Mouse (Mus musculus): ENCODE data around the gene Epn3. TPM values are rescaled to one million over a fixed set of nuclear protein-coding genes. Genes with fewer than 3 reads are reported as not detected.

The Epn3 gene
- polyA plus RNA-seq, 1 experiment from 2014 or later: 0.27 TPM

- H3K4me1 ChIP-seq (ENCODE audit: control insufficient read depth, insufficient read depth, low read length): peaks cover 13% of the 10 kb centered on the region
- H3K36me3 ChIP-seq (ENCODE audit: control insufficient read depth, insufficient read depth, low read length): no peaks in the 10 kb centered on the region
- no peak overlapping the region for H3K4me3 ChIP-seq (ENCODE audit: low read depth, low read length)
- no peak overlapping the region for H3K27ac ChIP-seq (ENCODE audit: low read depth, low read length)
- no peak for DNase-seq (ENCODE audit: low spot score, missing footprints)
- WGBS: 92% methylated on average over 8 of the region's 8 CpGs
- no peak for ATAC-seq (ENCODE audit: low FRiP score)
- H3K9ac ChIP-seq (ENCODE audit: low read length): no peak overlapping the region
- H3K27me3 ChIP-seq (ENCODE audit: control insufficient read depth, insufficient read depth, low read length): peaks cover 12% of the 10 kb centered on the region; the same call in 1 of the 2 replicates
- H3K9me3 ChIP-seq (ENCODE audit: control insufficient read depth, low read length): no peaks in the 10 kb centered on the region
- H3K4me2 ChIP-seq: no peak overlapping the region
Observed at GRCm38 (mm10) chr11:94501482-94501881, 1.7 kb upstream of the Epn3 start.

DNA sequence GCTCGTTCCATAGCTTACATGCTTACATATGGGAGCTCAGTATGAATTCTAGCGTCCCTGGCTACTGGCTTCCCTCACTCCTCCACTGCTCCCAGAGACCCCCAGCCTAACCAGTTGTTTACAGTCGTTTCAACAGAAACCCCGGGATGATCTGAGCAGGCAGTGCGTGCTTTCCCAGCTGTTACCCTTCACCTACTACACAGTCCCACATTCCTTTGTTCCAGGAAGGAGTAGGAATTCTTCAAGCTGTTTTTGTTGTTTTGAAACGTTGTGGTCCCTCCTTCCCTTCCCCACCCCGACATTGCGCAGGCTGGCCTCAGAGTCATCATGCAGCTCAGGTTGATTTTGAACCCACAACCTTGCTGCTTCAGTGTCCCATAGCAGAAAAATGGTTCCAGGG, 588 bp upstream of the Epn3 start:
- DNase-seq (ENCODE audit: low spot score, missing footprints): no peak
- 36% methylated on average over 8 of the region's 8 CpGs for WGBS
- H3K4me2 ChIP-seq: no peak overlapping the region
- H3K4me3 ChIP-seq (ENCODE audit: low read depth, low read length): no peak overlapping the region
- H3K9me3 ChIP-seq (ENCODE audit: control insufficient read depth, low read length): no peaks in the 10 kb centered on the region
- H3K4me1 ChIP-seq (ENCODE audit: control insufficient read depth, insufficient read depth, low read length): peaks cover 13% of the 10 kb centered on the region
- H3K27ac ChIP-seq (ENCODE audit: low read depth, low read length): no peak overlapping the region
- no peak for ATAC-seq (ENCODE audit: low FRiP score)
- H3K36me3 ChIP-seq (ENCODE audit: control insufficient read depth, insufficient read depth, low read length): no peaks in the 10 kb centered on the region
- no peak overlapping the region for H3K9ac ChIP-seq (ENCODE audit: low read length)
- H3K27me3 ChIP-seq (ENCODE audit: control insufficient read depth, insufficient read depth, low read length): peaks cover 12% of the 10 kb centered on the region; the same call in 1 of the 2 replicates

DNA sequence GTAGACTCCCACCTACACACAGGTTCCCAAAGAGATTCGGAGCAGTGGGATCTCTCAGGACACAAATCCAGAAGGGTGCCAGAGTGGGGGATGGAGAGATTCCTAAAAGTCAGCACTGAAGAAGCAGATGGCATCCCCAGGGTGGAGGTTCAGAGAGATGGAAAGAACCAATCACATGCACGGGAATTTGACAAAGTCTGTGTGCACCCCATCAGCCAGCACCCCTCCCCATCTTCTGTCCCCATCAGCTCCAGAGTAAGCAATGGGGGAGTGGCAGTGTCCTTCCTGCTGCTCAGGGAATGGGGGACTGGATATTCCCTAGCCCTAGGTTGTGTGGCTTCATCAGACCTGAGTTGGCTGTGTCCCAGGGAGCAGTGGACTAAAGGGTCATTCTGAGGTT, 739 bp downstream of the Epn3 start:
- Histone ChIP-seq H3K36me3 (ENCODE audit: control insufficient read depth, insufficient read depth, low read length) (no peaks in the 10 kb centered on the region), H3K9ac (ENCODE audit: low read length) (no peak overlapping the region), H3K27me3 (ENCODE audit: control insufficient read depth, insufficient read depth, low read length) (peaks cover 12% of the 10 kb centered on the region; the same call in 1 of the 2 replicates), H3K4me1 (ENCODE audit: control insufficient read depth, insufficient read depth, low read length) (peaks cover 13% of the 10 kb centered on the region), H3K9me3 (ENCODE audit: control insufficient read depth, low read length) (no peaks in the 10 kb centered on the region), H3K4me2 (peak overlapping the region; percentile 57), H3K4me3 (ENCODE audit: low read depth, low read length) (no peak overlapping the region), H3K27ac (ENCODE audit: low read depth, low read length) (no peak overlapping the region)
- WGBS: 3% methylated on average over 2 of the region's 2 CpGs
- ATAC-seq (ENCODE audit: low FRiP score): peak; percentile 54
- DNase-seq (ENCODE audit: low spot score, missing footprints): no peak

DNA sequence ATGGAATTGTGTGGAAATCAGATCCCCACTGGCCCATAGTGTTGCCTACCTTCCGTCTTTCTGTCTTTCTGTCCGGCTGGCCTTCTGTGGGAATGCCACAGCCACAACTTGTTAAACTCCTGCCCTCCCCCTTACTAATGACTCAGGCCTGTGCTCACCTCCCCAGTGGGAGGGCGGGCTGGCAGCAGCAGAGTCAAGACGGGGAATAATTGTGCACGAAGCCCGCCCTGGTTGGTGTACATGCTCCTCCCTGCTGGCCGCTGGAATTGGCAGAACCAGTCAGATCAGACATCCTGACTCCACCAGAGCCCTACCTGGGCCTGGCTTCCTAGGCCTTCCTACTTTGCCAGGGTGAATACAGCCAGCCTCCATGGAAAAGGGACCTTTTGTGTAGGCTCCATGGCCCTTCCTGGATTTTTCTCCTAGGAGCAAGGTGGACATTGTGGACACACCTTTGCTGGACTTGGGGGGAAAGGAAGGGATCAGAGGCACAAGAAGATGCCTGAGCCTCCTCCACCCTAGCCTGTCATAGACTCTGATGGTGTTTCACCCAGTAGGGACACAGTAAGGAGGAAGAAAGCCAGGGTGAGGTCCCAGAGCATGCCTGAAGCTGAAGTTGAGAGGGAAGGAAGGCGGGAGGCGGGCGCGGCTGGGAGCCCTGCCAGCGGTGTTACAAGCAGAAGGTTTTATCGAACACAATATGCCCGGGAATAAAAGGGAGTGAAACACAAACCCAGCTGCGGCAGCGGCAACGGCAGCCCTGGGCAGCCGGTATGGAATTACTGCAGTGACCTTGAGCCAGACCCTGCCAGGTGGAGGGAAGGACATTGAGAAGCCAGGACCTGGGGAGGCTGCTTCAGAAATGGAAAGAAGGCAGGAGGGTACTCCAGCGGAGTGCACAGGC, 1.4 kb downstream of the Epn3 start:
- no peak for DNase-seq (ENCODE audit: low spot score, missing footprints)
- WGBS: 20% methylated on average over 19 of the region's 19 CpGs
- Histone ChIP-seq H3K36me3 (ENCODE audit: control insufficient read depth, insufficient read depth, low read length) (no peaks in the 10 kb centered on the region), H3K27me3 (ENCODE audit: control insufficient read depth, insufficient read depth, low read length) (peaks cover 12% of the 10 kb centered on the region; the same call in 1 of the 2 replicates), H3K27ac (ENCODE audit: low read depth, low read length) (no peak overlapping the region), H3K9me3 (ENCODE audit: control insufficient read depth, low read length) (no peaks in the 10 kb centered on the region), H3K4me2 (no peak overlapping the region), H3K4me1 (ENCODE audit: control insufficient read depth, insufficient read depth, low read length) (peaks cover 13% of the 10 kb centered on the region), H3K9ac (ENCODE audit: low read length) (no peak overlapping the region), H3K4me3 (ENCODE audit: low read depth, low read length) (no peak overlapping the region)
- no peak for ATAC-seq (ENCODE audit: low FRiP score)

GRCm38 (mm10) chr11:94495415-94495814, 4.4 kb downstream of the Epn3 start:
- peaks cover 27% of the 10 kb centered on the region for H3K27me3 ChIP-seq (ENCODE audit: control insufficient read depth, insufficient read depth, low read length)
- WGBS: 77% methylated on average over 3 of the region's 3 CpGs

DNA sequence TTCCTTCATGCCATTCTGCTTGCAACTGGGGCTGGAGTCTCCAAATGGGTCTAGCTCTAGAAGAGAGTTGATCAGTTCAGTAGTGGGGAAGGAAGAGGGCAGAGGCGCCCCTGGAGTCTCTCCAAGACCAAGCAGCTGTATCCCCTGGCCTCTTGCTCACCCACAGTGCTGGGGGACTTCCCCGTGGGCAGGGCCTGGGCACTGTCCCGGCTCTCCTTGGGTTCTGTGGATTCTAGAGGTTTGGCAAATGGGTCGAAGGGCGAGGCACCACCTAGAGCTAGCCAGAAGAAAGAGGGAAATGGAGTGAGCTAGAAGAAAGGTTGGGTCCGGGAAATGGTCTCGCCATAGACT, 8.1 kb downstream of the Epn3 start:
- no peak for ATAC-seq (ENCODE audit: low FRiP score)
- H3K9ac ChIP-seq (ENCODE audit: low read length): no peak overlapping the region
- no peak for DNase-seq (ENCODE audit: low spot score, missing footprints)
- no peak overlapping the region for H3K27ac ChIP-seq (ENCODE audit: low read depth, low read length)
- H3K36me3 ChIP-seq (ENCODE audit: control insufficient read depth, insufficient read depth, low read length): no peaks in the 10 kb centered on the region
- no peak overlapping the region; the same call in 1 of the 2 replicates for H3K4me3 ChIP-seq (ENCODE audit: low read depth, low read length)
- H3K4me2 ChIP-seq: no peak overlapping the region
- H3K4me1 ChIP-seq (ENCODE audit: control insufficient read depth, insufficient read depth, low read length): peaks cover 5% of the 10 kb centered on the region
- no peaks in the 10 kb centered on the region for H3K9me3 ChIP-seq (ENCODE audit: control insufficient read depth, low read length)
- H3K27me3 ChIP-seq (ENCODE audit: control insufficient read depth, insufficient read depth, low read length): peaks cover 16% of the 10 kb centered on the region
- 70% methylated on average over 7 of the region's 7 CpGs for WGBS

More at GRCm38 (mm10) chr11:94495415-94495814, 4.4 kb downstream of the Epn3 start:
- H3K4me3 ChIP-seq (ENCODE audit: low read depth, low read length): no peak overlapping the region
- peaks cover 18% of the 10 kb centered on the region for H3K4me1 ChIP-seq (ENCODE audit: control insufficient read depth, insufficient read depth, low read length)
- no peaks in the 10 kb centered on the region for H3K36me3 ChIP-seq (ENCODE audit: control insufficient read depth, insufficient read depth, low read length)
- no peak overlapping the region for H3K9ac ChIP-seq (ENCODE audit: low read length)
- no peaks in the 10 kb centered on the region for H3K9me3 ChIP-seq (ENCODE audit: control insufficient read depth, low read length)
- DNase-seq (ENCODE audit: low spot score, missing footprints) (no peak), ATAC-seq (ENCODE audit: low FRiP score) (no peak)
- no peak overlapping the region for H3K4me2 ChIP-seq
- H3K27ac ChIP-seq (ENCODE audit: low read depth, low read length): no peak overlapping the region

GRCm38 (mm10) chr11:94491035-94491748, 8.6 kb downstream of the Epn3 start:
- peak overlapping the region; percentile 72 for H3K9ac ChIP-seq (ENCODE audit: low read length)
- H3K4me2 ChIP-seq: peak overlapping the region; percentile 72
- 5% methylated on average over 55 of the region's 55 CpGs for WGBS
- no peaks in the 10 kb centered on the region for H3K9me3 ChIP-seq (ENCODE audit: control insufficient read depth, low read length)
- peak; percentile 95 for DNase-seq (ENCODE audit: low spot score, missing footprints)
- H3K4me3 ChIP-seq (ENCODE audit: low read depth, low read length): peak overlapping the region; percentile 52
- ATAC-seq (ENCODE audit: low FRiP score): peak; percentile 72
- no peaks in the 10 kb centered on the region for H3K36me3 ChIP-seq (ENCODE audit: control insufficient read depth, insufficient read depth, low read length)
- no peak overlapping the region for H3K27ac ChIP-seq (ENCODE audit: low read depth, low read length)
- peaks cover 16% of the 10 kb centered on the region for H3K27me3 ChIP-seq (ENCODE audit: control insufficient read depth, insufficient read depth, low read length)
- H3K4me1 ChIP-seq (ENCODE audit: control insufficient read depth, insufficient read depth, low read length): peaks cover 5% of the 10 kb centered on the region

DNA sequence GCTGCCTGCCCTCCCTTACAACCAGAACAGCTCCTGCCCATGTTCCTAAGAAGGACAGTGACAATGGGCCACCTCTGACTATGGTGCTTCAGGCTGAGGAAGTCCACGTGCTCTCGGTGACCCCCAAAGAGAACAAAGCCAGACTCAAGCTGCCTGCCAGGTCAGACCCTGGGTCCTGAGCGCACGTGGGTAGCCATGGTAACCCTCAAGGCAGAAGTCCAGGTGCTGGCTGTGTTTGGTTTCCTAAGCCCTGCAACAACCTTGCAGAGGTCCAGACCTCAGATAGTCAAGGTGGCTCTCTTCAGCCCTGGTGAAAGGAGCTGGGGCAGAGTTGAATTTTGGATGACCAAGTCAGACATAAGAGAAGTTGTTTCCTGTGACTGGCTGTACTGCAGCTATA, 10.0 kb downstream of the Epn3 start:
- no peaks in the 10 kb centered on the region for H3K36me3 ChIP-seq (ENCODE audit: control insufficient read depth, insufficient read depth, low read length)
- no peak overlapping the region for H3K9ac ChIP-seq (ENCODE audit: low read length)
- ATAC-seq (ENCODE audit: low FRiP score): no peak
- H3K4me1 ChIP-seq (ENCODE audit: control insufficient read depth, insufficient read depth, low read length): peaks cover 5% of the 10 kb centered on the region
- 40% methylated on average over 4 of the region's 4 CpGs for WGBS
- no peak overlapping the region for H3K27ac ChIP-seq (ENCODE audit: low read depth, low read length)
- no peak for DNase-seq (ENCODE audit: low spot score, missing footprints)
- H3K4me2 ChIP-seq: no peak overlapping the region
- no peak overlapping the region for H3K4me3 ChIP-seq (ENCODE audit: low read depth, low read length)
- peaks cover 16% of the 10 kb centered on the region for H3K27me3 ChIP-seq (ENCODE audit: control insufficient read depth, insufficient read depth, low read length)
- no peaks in the 10 kb centered on the region for H3K9me3 ChIP-seq (ENCODE audit: control insufficient read depth, low read length)
